Mouse (Mus musculus) hindbrain, embryonic 15.5 days (tissue): ENCODE measurements around the gene Sp7. TPM values are rescaled to one million over a fixed set of nuclear protein-coding genes. Genes with fewer than 3 reads are reported as not detected.
A peak's percentile ranks its signal among the peaks of the same experiment; 100 is the strongest.
"Not testable (repeated sequence)": the region's sequence is repeated elsewhere in the genome, so short reads cannot be mapped to it uniquely, and the experiment has no call there.

Experiments
- ATAC-seq: fragments of 200-750 bp; cut with Nextera tagmentation; 2 replicates; pipeline ENCODE4 v1.8.0; 2017; ENCODE audit warnings: low read depth, moderate number of reproducible peaks, moderate TSS enrichment; ENCODE audit not compliant: low FRiP score
- H3K27ac ChIP-seq: fragments of 300-500 bp; sonication (generic); replicated peaks from 2 replicates; pipeline ENCODE4 v1.5.1; 2015; ENCODE audit warnings: mild to moderate bottlenecking, inconsistent platforms
- H3K27me3 ChIP-seq: fragments of 300-500 bp; sonication (generic); 2 replicates; pipeline ENCODE4 v1.6.1; 2015; ENCODE audit warnings: control low read depth, inconsistent platforms
- H3K36me3 ChIP-seq: fragments of 300-500 bp; sonication (generic); 2 replicates; pipeline ENCODE4 v1.6.1; 2015; ENCODE audit warnings: control low read depth, inconsistent platforms
- H3K4me1 ChIP-seq: fragments of 300-500 bp; sonication (generic); replicated peaks from 2 replicates; pipeline ENCODE4 v1.6.1; 2015; ENCODE audit warnings: control low read depth, inconsistent platforms
- H3K4me2 ChIP-seq: fragments of 300-500 bp; sonication (generic); 2 replicates; pipeline ENCODE4 v1.6.1; 2015; ENCODE audit warnings: moderate library complexity, mild to moderate bottlenecking, inconsistent platforms
- H3K4me3 ChIP-seq: fragments of 300-500 bp; sonication (generic); 2 replicates; pipeline ENCODE4 v1.5.1; 2015; ENCODE audit warnings: mild to moderate bottlenecking, inconsistent platforms
- H3K9ac ChIP-seq: fragments of 300-500 bp; sonication (generic); 2 replicates; pipeline ENCODE4 v1.6.1; 2015; ENCODE audit warnings: inconsistent platforms
- H3K9me3 ChIP-seq: fragments of 300-500 bp; sonication (generic); 2 replicates; pipeline ENCODE4 v1.6.1; 2016; ENCODE audit warnings: control low read depth, inconsistent platforms
- WGBS: fragments of 180-500 bp; shearing (Covaris S2); methylation state at CpG from one replicate; pipeline ENCODE4 v1.1.7; 2015; 5-methylcytosine and 5-hydroxymethylcytosine counted together
- polyA plus RNA-seq: library from polyadenylated mRNA; unstranded; fragments of >200 nt; fragmentation: Nextera tagmentation; extraction: Ambion mirVana; gene quantifications from 2 replicates; pipeline ENCODE4 v1.2.1, GENCODE M21; 2015

Sp7 gene
- polyA plus RNA-seq, 1 experiment from 2014 or later: 0.57 TPM

DNA sequence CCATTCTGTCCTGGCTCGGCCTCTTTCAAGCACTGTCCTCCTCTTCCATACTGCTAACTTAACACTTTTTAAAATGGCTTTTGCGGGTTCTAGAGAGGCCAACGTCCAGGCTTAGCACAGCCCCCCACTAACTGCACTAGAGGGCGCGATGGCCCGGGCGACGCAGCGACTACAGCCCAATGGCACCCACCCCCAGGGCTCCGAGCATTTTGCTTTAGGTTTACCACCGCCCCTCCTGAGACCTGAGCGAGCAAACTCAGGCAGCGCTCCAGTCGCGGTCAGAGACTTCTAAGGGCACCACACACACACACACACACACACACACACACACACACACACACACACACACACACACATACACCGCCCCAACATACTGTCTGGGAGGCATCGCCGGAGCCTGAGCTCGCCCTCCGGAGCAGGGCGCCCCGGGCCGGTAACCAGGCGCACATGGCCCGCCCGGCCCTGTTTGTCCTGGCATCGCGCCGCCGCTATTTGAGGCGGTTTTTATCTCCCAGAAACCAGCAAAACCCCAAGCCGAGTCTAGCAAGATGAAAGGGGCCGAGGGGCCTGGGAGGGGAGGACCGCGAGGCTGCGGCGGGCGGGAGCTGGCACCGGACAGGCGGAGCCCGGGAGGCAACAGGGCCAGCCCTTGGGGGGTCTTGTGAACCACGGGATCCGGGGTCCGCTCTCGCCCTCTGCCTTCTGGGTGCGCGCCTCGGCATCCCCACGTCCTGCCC lies 11.7 kb downstream of the Sp7 start:
- peak overlapping the region; percentile 51 for H3K9ac ChIP-seq
- peak overlapping the region; percentile 64 for H3K27ac ChIP-seq
- no peaks in the 10 kb centered on the region for H3K36me3 ChIP-seq
- peak overlapping the region; percentile 97 for H3K4me2 ChIP-seq
- whole genome bisulfite sequencing: under 1% methylated on average over 48 of the region's 49 CpGs
- peak; percentile 65; the same call in 1 of the 2 replicates for ATAC-seq
- H3K9me3 ChIP-seq: no peaks in the 10 kb centered on the region
- peaks cover 31% of the 10 kb centered on the region for H3K4me1 ChIP-seq
- peak overlapping the region; percentile 43 for H3K4me3 ChIP-seq
- peaks cover 32% of the 10 kb centered on the region for H3K27me3 ChIP-seq

GRCm38 (mm10) chr15:102353986-102354385 lies 13.0 kb downstream of the Sp7 start:
- Histone ChIP-seq H3K9ac (no peak overlapping the region), H3K27ac (no peak overlapping the region), H3K4me3 (no peak overlapping the region), H3K27me3 (peaks cover 26% of the 10 kb centered on the region), H3K4me1 (peaks cover 42% of the 10 kb centered on the region), H3K36me3 (no peaks in the 10 kb centered on the region), H3K4me2 (no peak overlapping the region), H3K9me3 (no peaks in the 10 kb centered on the region)
- ATAC-seq: no peak
- WGBS: 90% methylated on average over 2 of the region's 2 CpGs

DNA sequence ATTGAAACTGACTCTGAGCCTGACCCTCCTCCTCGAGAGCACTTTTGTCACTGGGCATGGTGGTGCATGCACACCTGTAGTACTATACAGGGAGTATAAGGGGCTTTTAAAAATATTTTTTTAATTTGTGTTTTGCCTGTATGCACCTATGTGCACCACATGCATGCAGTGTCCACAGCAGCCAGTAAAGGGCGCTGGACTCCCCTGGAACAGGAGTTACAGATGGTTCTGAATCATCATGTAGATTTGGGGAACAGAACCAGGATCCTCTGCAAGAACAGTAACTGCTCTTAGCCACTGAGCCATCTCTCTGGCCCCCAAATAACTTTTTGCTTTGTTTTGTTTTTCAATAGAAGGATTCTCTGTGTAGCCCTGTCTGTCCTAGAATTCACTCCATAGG lies 14.8 kb downstream of the Sp7 start:
- WGBS: 63% methylated on average over 2 of the region's 2 CpGs

DNA sequence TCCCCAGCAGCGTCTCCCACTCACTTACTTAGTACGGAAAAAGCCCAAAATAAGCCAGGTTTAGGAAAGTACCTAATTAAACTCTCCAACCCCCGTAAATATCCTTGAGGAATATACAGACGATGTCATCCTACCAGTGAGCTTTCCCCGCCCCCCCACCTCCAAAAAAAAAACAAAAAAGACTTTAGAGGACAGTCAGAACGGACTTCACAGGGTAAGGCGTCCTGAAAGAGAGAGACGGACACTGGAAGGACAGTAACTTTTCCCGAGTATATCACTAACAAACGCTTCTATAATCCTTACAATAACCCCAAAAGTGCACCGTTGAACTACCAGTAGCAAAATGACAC lies 16.1 kb downstream of the Sp7 start:
- Histone ChIP-seq H3K4me3 (peak overlapping the region; percentile 86), H3K27me3 (no peaks in the 10 kb centered on the region), H3K4me1 (peaks cover 29% of the 10 kb centered on the region), H3K36me3 (0 out of 2 replicates have a peak, but pooled peaks cover 7% of the 10 kb centered on the region), H3K9ac (peak overlapping the region; percentile 79; the same call in 1 of the 2 replicates), H3K9me3 (no peaks in the 10 kb centered on the region), H3K4me2 (peak overlapping the region; percentile 88), H3K27ac (0 out of 2 replicates have a peak overlapping the region, but pooled peaks have one; percentile 50)
- WGBS: 8% methylated on average over 11 of the region's 11 CpGs
- no peak for ATAC-seq

More for the DNA sequence above, 14.8 kb downstream of the Sp7 start:
- Histone ChIP-seq H3K36me3 (0 out of 2 replicates have a peak, but pooled peaks cover under 1% of the 10 kb centered on the region), H3K4me3 (no peak overlapping the region), H3K4me1 (peaks cover 31% of the 10 kb centered on the region), H3K9ac (no peak overlapping the region), H3K27ac (no peak overlapping the region), H3K27me3 (peaks cover 8% of the 10 kb centered on the region), H3K9me3 (no peaks in the 10 kb centered on the region), H3K4me2 (no peak overlapping the region)
- no peak for ATAC-seq

DNA sequence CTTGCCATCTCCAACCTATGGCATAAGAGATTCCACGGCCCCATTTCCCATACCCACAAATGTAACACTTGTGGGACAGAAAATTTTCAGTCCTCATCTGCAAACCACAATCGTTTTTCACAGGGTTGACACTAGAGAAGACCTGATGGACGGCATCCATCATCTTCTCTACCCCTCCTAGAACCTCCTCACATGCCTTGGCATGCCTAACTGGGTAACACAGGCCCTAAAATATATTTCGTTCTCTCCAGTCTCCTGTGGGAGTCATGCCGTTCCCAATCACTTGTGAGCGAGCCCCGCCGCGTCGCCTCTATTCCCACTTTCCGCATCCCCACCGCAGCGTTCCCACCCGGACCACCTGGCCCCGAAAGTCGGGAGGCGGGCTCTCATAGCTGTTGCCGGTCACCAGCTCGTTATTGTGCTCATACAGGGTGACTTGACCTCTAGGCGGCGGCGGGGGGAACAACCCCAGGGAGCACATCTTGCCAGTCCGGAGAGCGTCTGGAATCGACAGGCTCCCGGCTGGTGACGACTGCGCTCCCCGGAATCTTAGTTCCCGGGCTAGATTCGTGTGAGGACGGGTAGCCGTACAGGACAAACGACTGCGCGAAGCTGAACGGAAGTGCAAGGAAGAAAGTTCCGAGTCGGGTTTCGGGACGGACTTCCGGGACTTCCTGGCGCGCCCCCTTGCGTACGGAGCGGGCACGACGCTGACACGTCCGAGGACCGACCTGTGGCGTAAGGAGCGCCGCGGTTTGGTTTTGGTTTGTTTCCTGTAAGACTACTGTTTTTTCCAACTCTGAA lies 16.6 kb downstream of the Sp7 start, which contains the start of gene Aaas:
Gene Aaas, minus strand, starts transcription at position 634 of the 804 bp plus-strand sequence.
- Histone ChIP-seq H3K4me2 (peak within 1 kb of the TSS; percentile 88), H3K36me3 (0 out of 2 replicates have a peak, but pooled peaks cover 9% of the 10 kb centered on the region), H3K4me1 (peaks cover 23% of the 10 kb centered on the region), H3K27me3 (no peaks in the 10 kb centered on the region), H3K27ac (peak within 1 kb of the TSS; percentile 66), H3K4me3 (peak within 1 kb of the TSS; percentile 86), H3K9me3 (no peaks in the 10 kb centered on the region), H3K9ac (peak within 1 kb of the TSS; percentile 79)
- under 1% methylated on average over 56 of the region's 56 CpGs for WGBS
- ATAC-seq: peak; percentile 92

DNA sequence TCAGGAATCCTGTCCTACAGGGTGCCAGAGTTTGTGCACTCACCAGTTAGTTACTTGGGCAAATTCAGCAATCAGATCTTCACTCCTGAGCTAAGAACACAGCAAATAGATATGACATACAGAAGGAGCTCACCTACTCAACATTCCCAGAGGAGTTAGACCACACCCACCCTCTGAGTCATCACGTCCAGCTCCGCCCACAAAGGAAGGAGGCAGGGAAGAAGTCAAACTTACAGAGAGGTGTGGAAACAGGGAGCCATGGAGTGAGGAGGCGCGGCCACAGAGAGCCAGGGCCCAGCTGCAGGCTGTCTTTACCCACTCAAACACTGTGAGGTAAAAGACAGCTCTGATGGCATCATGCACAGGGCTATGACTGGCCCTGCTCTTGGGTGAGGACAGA lies 20.5 kb downstream of the Sp7 start:
- Histone ChIP-seq H3K9ac (no peak overlapping the region), H3K4me2 (no peak overlapping the region)
- WGBS: 73% methylated on average over 4 of the region's 4 CpGs

DNA sequence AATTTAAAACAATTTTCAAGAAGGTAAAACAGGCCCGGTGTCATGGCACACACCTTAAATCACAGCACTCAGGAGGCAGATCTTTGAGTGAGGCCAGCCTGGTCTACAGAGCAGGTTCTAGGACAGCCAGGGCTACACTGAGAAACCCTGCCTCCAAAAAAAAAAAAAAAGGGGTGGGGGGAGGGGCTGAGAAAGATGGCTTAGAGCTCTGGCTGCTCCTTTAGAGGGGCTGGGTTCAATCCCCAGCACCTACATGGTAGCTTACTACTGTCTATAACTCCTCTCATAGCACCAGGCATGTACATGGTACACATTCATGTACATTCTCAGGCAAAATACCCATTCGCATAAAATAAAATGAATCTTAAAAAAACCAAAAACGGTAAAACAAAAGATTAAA lies 22.5 kb downstream of the Sp7 start:
- H3K9me3 ChIP-seq: no peaks in the 10 kb centered on the region
- no peak overlapping the region for H3K4me3 ChIP-seq
- 93% methylated on average over 3 of the region's 3 CpGs for WGBS
- H3K4me2 ChIP-seq: no peak overlapping the region
- no peak overlapping the region for H3K27ac ChIP-seq
- ATAC-seq: no peak
- peaks cover 3% of the 10 kb centered on the region for H3K4me1 ChIP-seq
- H3K9ac ChIP-seq: no peak overlapping the region
- H3K27me3 ChIP-seq: no peaks in the 10 kb centered on the region
- H3K36me3 ChIP-seq: peaks cover 19% of the 10 kb centered on the region; the same call in 1 of the 2 replicates

More for the DNA sequence above, 20.5 kb downstream of the Sp7 start:
- H3K4me1 ChIP-seq: peaks cover 16% of the 10 kb centered on the region
- no peaks in the 10 kb centered on the region for H3K9me3 ChIP-seq
- H3K27ac ChIP-seq: no peak overlapping the region
- no peaks in the 10 kb centered on the region for H3K27me3 ChIP-seq
- ATAC-seq: no peak
- no peak overlapping the region for H3K4me3 ChIP-seq
- 0 out of 2 replicates have a peak, but pooled peaks cover 17% of the 10 kb centered on the region for H3K36me3 ChIP-seq

DNA sequence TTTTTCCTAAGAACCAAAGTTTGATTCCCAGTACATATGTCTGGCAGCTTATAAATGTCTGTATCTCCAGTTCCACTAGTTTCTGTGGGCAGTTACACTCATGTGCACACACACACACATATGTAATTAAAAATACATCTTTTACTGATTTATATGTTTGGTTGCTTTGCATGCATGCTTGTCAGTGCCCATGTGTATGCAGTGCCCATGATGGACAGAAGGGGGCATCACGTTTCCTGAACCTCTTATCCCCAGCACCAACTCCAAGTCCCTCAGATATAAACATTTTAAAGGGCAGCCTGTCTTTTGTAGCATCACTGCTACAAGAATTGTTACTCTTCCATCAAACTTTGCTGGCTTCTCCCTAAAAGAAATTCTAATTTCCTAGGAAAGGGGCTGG lies 25.4 kb downstream of the Sp7 start:
- Histone ChIP-seq H3K4me2 (no peak overlapping the region), H3K9ac (no peak overlapping the region), H3K4me3 (no peak overlapping the region), H3K4me1 (no peaks in the 10 kb centered on the region), H3K36me3 (peaks cover 41% of the 10 kb centered on the region), H3K9me3 (no peaks in the 10 kb centered on the region), H3K27ac (no peak overlapping the region), H3K27me3 (no peaks in the 10 kb centered on the region)
- no peak for ATAC-seq
- WGBS: 10% methylated on average over 1 of the region's 1 CpGs

GRCm38 (mm10) chr15:102339612-102340011 lies 27.4 kb downstream of the Sp7 start:
- no peaks in the 10 kb centered on the region for H3K27me3 ChIP-seq
- no peak overlapping the region for H3K27ac ChIP-seq
- ATAC-seq: no peak
- H3K9ac ChIP-seq: no peak overlapping the region
- no peaks in the 10 kb centered on the region for H3K4me1 ChIP-seq
- H3K4me2 ChIP-seq: no peak overlapping the region
- no peaks in the 10 kb centered on the region for H3K9me3 ChIP-seq
- WGBS: 78% methylated on average over 5 of the region's 5 CpGs
- no peak overlapping the region for H3K4me3 ChIP-seq
- H3K36me3 ChIP-seq: peaks cover 44% of the 10 kb centered on the region

GRCm38 (mm10) chr15:102336946-102337345 lies 30.0 kb downstream of the Sp7 start:
- peaks cover 16% of the 10 kb centered on the region for H3K4me1 ChIP-seq
- 91% methylated on average over 4 of the region's 4 CpGs for WGBS
- H3K9ac ChIP-seq: no peak overlapping the region
- no peaks in the 10 kb centered on the region for H3K9me3 ChIP-seq
- ATAC-seq: no peak
- H3K27ac ChIP-seq: no peak overlapping the region
- H3K4me3 ChIP-seq: no peak overlapping the region
- peaks cover 55% of the 10 kb centered on the region for H3K36me3 ChIP-seq
- no peak overlapping the region for H3K4me2 ChIP-seq
- no peaks in the 10 kb centered on the region for H3K27me3 ChIP-seq

DNA sequence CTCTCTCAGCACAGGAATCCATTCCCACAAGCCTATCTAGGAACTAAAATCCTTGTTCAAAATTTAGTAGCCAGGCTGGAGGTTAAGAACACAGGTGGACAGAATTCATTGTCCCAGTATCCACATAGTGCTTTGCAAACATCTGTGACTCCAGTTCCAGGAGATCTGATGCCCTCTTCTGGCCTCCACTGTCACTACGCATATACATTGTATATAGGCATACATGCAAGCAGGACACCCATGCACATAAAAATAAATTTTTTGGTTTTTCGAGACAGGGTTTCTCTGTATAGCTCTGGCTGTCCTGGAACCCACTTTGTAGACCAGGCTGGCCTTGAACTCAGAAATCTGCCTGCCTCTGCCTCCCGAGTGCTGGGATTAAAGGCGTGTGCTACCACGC lies 31.1 kb downstream of the Sp7 start:
- not testable (repeated sequence) for H3K27me3 ChIP-seq, H3K9ac ChIP-seq, H3K27ac ChIP-seq, H3K4me2 ChIP-seq, H3K9me3 ChIP-seq, ATAC-seq, H3K4me3 ChIP-seq
- Histone ChIP-seq H3K4me1 (peaks cover 20% of the 10 kb centered on the region), H3K36me3 (peaks cover 55% of the 10 kb centered on the region)
- WGBS: 95% methylated on average over 5 of the region's 5 CpGs

- peaks cover 57% of the 10 kb centered on the region for H3K36me3 ChIP-seq
- H3K4me1 ChIP-seq: peaks cover 20% of the 10 kb centered on the region
- WGBS: 91% methylated on average over 8 of the region's 8 CpGs
- no peaks in the 10 kb centered on the region for H3K27me3 ChIP-seq
- no peak overlapping the region for H3K9ac ChIP-seq
- no peak overlapping the region for H3K4me3 ChIP-seq
- no peak for ATAC-seq
- H3K9me3 ChIP-seq: no peaks in the 10 kb centered on the region
- no peak overlapping the region for H3K27ac ChIP-seq
- no peak overlapping the region for H3K4me2 ChIP-seq
These were observed 31.7 kb downstream of the Sp7 start for GRCm38 (mm10) chr15:102335254-102335653.
